Mouse (Mus musculus): ENCODE data around the gene Ears2. TPM values are rescaled to one million over a fixed set of nuclear protein-coding genes. Genes with fewer than 3 reads are reported as not detected.

Gene Ears2
- polyA plus RNA-seq, 1 experiment = 11.0 TPM

- TF ChIP-seq MYOG (IDR thresholded peaks at IDR 0.05; ENCODE audit: control insufficient read depth, extremely low read depth, insufficient read length) (no peak), CTCF (IDR thresholded peaks at IDR 0.05; ENCODE audit: control insufficient read depth, insufficient read depth, insufficient read length) (no peak), FOSL1 (IDR thresholded peaks at IDR 0.05; ENCODE audit: insufficient read depth, low read length, poor library complexity, severe bottlenecking) (no peak), MYOD1 (IDR thresholded peaks at IDR 0.05; ENCODE audit: control insufficient read depth, insufficient read length, low read depth) (no peak), MAX (IDR thresholded peaks at IDR 0.05) (no peak), CEBPB (IDR thresholded peaks at IDR 0.05; ENCODE audit: low read depth) (no peak)
- H3K79me3 ChIP-seq (ENCODE audit: low read depth) = peaks cover 46% of the 10 kb centered on the region
- H3K4me3 ChIP-seq (ENCODE audit: insufficient read depth, poor library complexity, severe bottlenecking) = no peak overlapping the region
- peaks cover 53% of the 10 kb centered on the region for H3K36me3 ChIP-seq (ENCODE audit: control insufficient read depth, insufficient read depth)
- no peak overlapping the region for H3ac ChIP-seq (ENCODE audit: control insufficient read depth, insufficient read length, low read depth)
- no peaks in the 10 kb centered on the region for H3K27me3 ChIP-seq (ENCODE audit: control insufficient read depth, insufficient read depth, insufficient read length)
- H3K79me2 ChIP-seq (ENCODE audit: control insufficient read depth, insufficient read depth) = peaks cover 59% of the 10 kb centered on the region
These were observed 30.9 kb upstream of the Ears2 start for GRCm38 (mm10) chr7:122098009-122098408.

DNA sequence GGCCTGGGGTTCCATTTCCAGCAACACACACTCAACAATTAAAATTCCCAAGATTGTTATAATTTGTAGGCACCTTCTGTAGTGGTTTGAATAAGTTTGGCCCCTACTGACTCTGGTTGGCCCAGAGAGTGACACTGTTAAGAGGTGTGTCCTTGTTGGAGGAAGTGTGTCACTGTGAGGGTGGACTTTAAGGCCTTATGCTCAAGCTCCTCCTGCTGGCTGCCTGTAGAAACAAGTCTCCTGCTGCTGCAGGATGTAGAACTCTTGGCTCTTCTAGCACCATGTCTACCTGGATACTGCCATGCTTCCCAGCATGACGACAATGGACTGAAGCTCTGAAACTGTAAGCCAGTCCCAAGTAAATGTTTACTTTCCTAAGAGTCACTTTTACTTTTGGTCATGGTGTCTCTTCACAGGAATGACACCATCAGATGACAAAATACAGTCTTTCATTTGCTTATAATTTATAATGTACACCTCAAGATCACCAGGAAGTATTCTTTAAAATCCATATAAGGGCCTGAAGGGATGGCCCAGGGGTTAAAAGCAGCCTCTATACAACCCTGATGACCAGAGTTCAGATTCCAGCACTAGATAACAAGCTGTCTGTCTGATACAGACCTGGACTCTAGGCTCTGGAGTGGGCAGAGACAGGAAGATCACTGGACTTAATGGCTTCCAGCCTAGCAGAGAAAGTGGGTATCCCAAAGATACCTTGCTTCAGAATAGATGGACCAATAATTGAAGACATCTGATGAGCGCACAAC, 27.7 kb upstream of the Ears2 start:
- no peaks in the 10 kb centered on the region for H3K27me3 ChIP-seq (ENCODE audit: control insufficient read depth, insufficient read depth, insufficient read length)
- no peak overlapping the region for H3K4me3 ChIP-seq (ENCODE audit: insufficient read depth, poor library complexity, severe bottlenecking)
- no peak overlapping the region for H3ac ChIP-seq (ENCODE audit: control insufficient read depth, insufficient read length, low read depth)
- H3K79me2 ChIP-seq (ENCODE audit: control insufficient read depth, insufficient read depth) = peaks cover 41% of the 10 kb centered on the region
- H3K36me3 ChIP-seq (ENCODE audit: control insufficient read depth, insufficient read depth) = peaks cover 82% of the 10 kb centered on the region
- H3K79me3 ChIP-seq (ENCODE audit: low read depth) = peaks cover 33% of the 10 kb centered on the region
- TF ChIP-seq USF1 (IDR thresholded peaks at IDR 0.05; ENCODE audit: low read depth) = no peak
- no peak for TF ChIP-seq MAX (IDR thresholded peaks at IDR 0.05)
- TF ChIP-seq CEBPB (IDR thresholded peaks at IDR 0.05; ENCODE audit: low read depth) = no peak
- TF ChIP-seq CTCF (IDR thresholded peaks at IDR 0.05; ENCODE audit: control insufficient read depth, insufficient read depth, insufficient read length) = no peak
- no peak for TF ChIP-seq FOSL1 (IDR thresholded peaks at IDR 0.05; ENCODE audit: insufficient read depth, low read length, poor library complexity, severe bottlenecking)
- TF ChIP-seq MYOG (IDR thresholded peaks at IDR 0.05; ENCODE audit: control insufficient read depth, extremely low read depth, insufficient read length) = no peak
- no peak for TF ChIP-seq MYOD1 (IDR thresholded peaks at IDR 0.05; ENCODE audit: control insufficient read depth, insufficient read length, low read depth)

DNA sequence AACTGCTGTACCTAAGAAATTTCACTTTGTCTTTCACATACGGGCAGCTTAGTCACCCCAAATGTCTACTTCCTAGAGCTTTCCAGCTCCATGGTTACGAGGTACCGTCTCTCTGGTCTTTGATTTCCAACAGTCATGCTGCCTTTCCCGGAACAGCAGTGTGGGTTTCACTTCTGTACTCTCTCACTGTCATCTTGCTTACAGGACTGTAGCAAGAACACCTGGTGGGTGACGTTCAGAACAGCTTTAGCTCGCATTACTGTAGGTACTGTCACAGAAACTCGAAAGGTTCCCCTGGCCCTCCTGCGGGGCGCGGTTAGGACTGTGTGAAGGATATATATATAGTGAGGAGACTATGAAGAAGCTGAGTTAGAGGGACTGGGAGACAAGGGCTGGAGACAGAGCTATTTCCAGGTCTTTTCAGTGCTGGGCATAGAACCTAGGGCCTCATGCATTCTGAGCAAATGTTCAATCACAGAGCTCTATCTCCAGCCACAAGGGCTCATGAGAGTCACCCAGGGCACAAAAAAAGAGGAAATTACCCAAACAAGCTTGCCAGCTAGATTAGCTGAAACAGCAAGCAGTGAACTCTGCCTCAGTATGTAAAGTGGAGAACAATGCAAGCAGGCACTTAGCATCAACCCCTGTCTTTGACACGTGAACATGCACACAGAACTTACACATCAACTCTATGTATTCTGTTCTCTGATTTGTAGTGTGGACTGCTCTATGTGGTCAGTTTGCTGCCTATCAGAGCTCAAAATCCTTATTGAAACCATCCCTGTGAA, 20.3 kb upstream of the Ears2 start:
- Histone ChIP-seq H3K79me2 (ENCODE audit: control insufficient read depth, insufficient read depth) (no peaks in the 10 kb centered on the region), H3K36me3 (ENCODE audit: control insufficient read depth, insufficient read depth) (peaks cover 73% of the 10 kb centered on the region), H3ac (ENCODE audit: control insufficient read depth, insufficient read length, low read depth) (no peak overlapping the region), H3K79me3 (ENCODE audit: low read depth) (peaks cover 3% of the 10 kb centered on the region), H3K4me3 (ENCODE audit: insufficient read depth, poor library complexity, severe bottlenecking) (no peak overlapping the region), H3K27me3 (ENCODE audit: control insufficient read depth, insufficient read depth, insufficient read length) (no peaks in the 10 kb centered on the region)
- TF ChIP-seq MAX (IDR thresholded peaks at IDR 0.05) (no peak), MYOD1 (IDR thresholded peaks at IDR 0.05; ENCODE audit: control insufficient read depth, insufficient read length, low read depth) (no peak), CEBPB (IDR thresholded peaks at IDR 0.05; ENCODE audit: low read depth) (no peak), CTCF (IDR thresholded peaks at IDR 0.05; ENCODE audit: control insufficient read depth, insufficient read depth, insufficient read length) (no peak), MYOG (IDR thresholded peaks at IDR 0.05; ENCODE audit: control insufficient read depth, extremely low read depth, insufficient read length) (no peak), FOSL1 (IDR thresholded peaks at IDR 0.05; ENCODE audit: insufficient read depth, low read length, poor library complexity, severe bottlenecking) (no peak), USF1 (IDR thresholded peaks at IDR 0.05; ENCODE audit: low read depth) (no peak)

DNA sequence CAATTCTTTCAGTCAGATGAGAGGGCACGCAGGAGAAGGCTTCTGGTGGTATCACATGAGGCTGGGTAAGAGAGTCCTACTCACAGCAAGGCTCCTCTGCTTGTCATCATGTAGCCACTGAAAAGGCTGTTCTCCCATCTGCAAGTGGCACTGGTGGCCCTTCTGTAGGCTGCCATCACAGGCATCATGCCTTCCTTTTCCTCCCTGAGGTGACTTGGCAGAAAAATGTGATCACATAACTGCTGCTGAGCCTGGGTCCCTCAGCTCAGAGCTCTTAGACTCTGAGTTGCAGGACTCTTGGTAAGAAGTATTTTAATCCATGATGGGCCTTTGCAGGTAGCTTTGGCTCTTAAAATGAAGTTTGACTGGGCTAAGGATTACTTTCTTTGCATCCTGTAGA, 14.0 kb upstream of the Ears2 start:
- Histone ChIP-seq H3K27me3 (ENCODE audit: control insufficient read depth, insufficient read depth, insufficient read length) (no peaks in the 10 kb centered on the region), H3K79me3 (ENCODE audit: low read depth) (peaks cover 1% of the 10 kb centered on the region), H3K4me3 (ENCODE audit: insufficient read depth, poor library complexity, severe bottlenecking) (no peak overlapping the region), H3K36me3 (ENCODE audit: control insufficient read depth, insufficient read depth) (peaks cover 76% of the 10 kb centered on the region), H3K79me2 (ENCODE audit: control insufficient read depth, insufficient read depth) (no peaks in the 10 kb centered on the region), H3ac (ENCODE audit: control insufficient read depth, insufficient read length, low read depth) (no peak overlapping the region)
- no peak for TF ChIP-seq FOSL1 (IDR thresholded peaks at IDR 0.05; ENCODE audit: insufficient read depth, low read length, poor library complexity, severe bottlenecking)
- no peak for TF ChIP-seq MYOG (IDR thresholded peaks at IDR 0.05; ENCODE audit: control insufficient read depth, extremely low read depth, insufficient read length)
- TF ChIP-seq CTCF (IDR thresholded peaks at IDR 0.05; ENCODE audit: control insufficient read depth, insufficient read depth, insufficient read length) = no peak
- TF ChIP-seq MYOD1 (IDR thresholded peaks at IDR 0.05; ENCODE audit: control insufficient read depth, insufficient read length, low read depth) = no peak
- no peak for TF ChIP-seq MAX (IDR thresholded peaks at IDR 0.05)
- TF ChIP-seq CEBPB (IDR thresholded peaks at IDR 0.05; ENCODE audit: low read depth) = no peak
- no peak for TF ChIP-seq USF1 (IDR thresholded peaks at IDR 0.05; ENCODE audit: low read depth)

- Histone ChIP-seq H3K4me3 (ENCODE audit: insufficient read depth, poor library complexity, severe bottlenecking) (no peak overlapping the region), H3K79me2 (ENCODE audit: control insufficient read depth, insufficient read depth) (no peaks in the 10 kb centered on the region), H3K36me3 (ENCODE audit: control insufficient read depth, insufficient read depth) (peaks cover 79% of the 10 kb centered on the region), H3ac (ENCODE audit: control insufficient read depth, insufficient read length, low read depth) (no peak overlapping the region), H3K27me3 (ENCODE audit: control insufficient read depth, insufficient read depth, insufficient read length) (no peaks in the 10 kb centered on the region), H3K79me3 (ENCODE audit: low read depth) (peaks cover 1% of the 10 kb centered on the region)
- TF ChIP-seq USF1 (IDR thresholded peaks at IDR 0.05; ENCODE audit: low read depth) (no peak), MYOG (IDR thresholded peaks at IDR 0.05; ENCODE audit: control insufficient read depth, extremely low read depth, insufficient read length) (no peak), CEBPB (IDR thresholded peaks at IDR 0.05; ENCODE audit: low read depth) (no peak), FOSL1 (IDR thresholded peaks at IDR 0.05; ENCODE audit: insufficient read depth, low read length, poor library complexity, severe bottlenecking) (no peak), MYOD1 (IDR thresholded peaks at IDR 0.05; ENCODE audit: control insufficient read depth, insufficient read length, low read depth) (no peak), CTCF (IDR thresholded peaks at IDR 0.05; ENCODE audit: control insufficient read depth, insufficient read depth, insufficient read length) (no peak), MAX (IDR thresholded peaks at IDR 0.05) (no peak)
These were observed 12.9 kb upstream of the Ears2 start for GRCm38 (mm10) chr7:122079798-122080554.

Measured in C2C12 (cell line).